10 mouse cellular contexts compared by ENCODE assay signal in genomic region chr19:5486771-5487170, GRCm38 (mm10). TPM values are rescaled to one million over a fixed set of nuclear protein-coding genes. Genes with fewer than 3 reads are reported as not detected.
A peak's percentile ranks its signal among the peaks of the same experiment; 100 is the strongest.
DNase-seq lines count a peak whose midpoint lies in the region; ATAC-seq and TF ChIP-seq lines count a peak whose summit lies in the region.
"Had no signal": no experiment of that assay in that cellular context is flagged by ENCODE, and none has a peak within 500 bp of the region (broad histone marks: within the 10 kb centered on the region; RNA-seq: fewer than 3 reads in every experiment).

No protein-coding gene starts in this region.

- no peak for TF ChIP-seq EP300 in liver, postnatal 0 days (IDR thresholded peaks at IDR 0.05; ENCODE audit: low read depth)

- no peak for ATAC-seq in kidney, embryonic 15.5 days (replicated peaks; ENCODE audit: low FRiP score)
- no peak for ATAC-seq in forebrain, embryonic 15.5 days (replicated peaks)
- ATAC-seq in liver, postnatal 0 days: no peak

- H3K36me3 ChIP-seq in kidney, embryonic 15.5 days: peaks cover 46% of the 10 kb centered on the region
- peaks cover 36% of the 10 kb centered on the region for H3K36me3 ChIP-seq in forebrain, embryonic 15.5 days
- peaks cover 18% of the 10 kb centered on the region for H3K36me3 ChIP-seq in liver, postnatal 0 days (replicated peaks; ENCODE audit: insufficient read depth, low read length)

- H3K4me2 ChIP-seq in kidney, embryonic 15.5 days: peak overlapping the region; percentile 76
- no peak overlapping the region for H3K4me2 ChIP-seq in forebrain, embryonic 15.5 days (replicated peaks)
- peak overlapping the region; percentile 79; the same call in 1 of the 2 replicates for H3K4me2 ChIP-seq in liver, postnatal 0 days (ENCODE audit: low read depth, low read length)

- TF ChIP-seq CTCF in liver, postnatal 0 days (IDR thresholded peaks at IDR 0.05; ENCODE audit: low read depth): no peak

- H3K4me1 ChIP-seq in kidney, embryonic 15.5 days: peaks cover 39% of the 10 kb centered on the region
- peaks cover 34% of the 10 kb centered on the region for H3K4me1 ChIP-seq in forebrain, embryonic 15.5 days
- peaks cover 26% of the 10 kb centered on the region for H3K4me1 ChIP-seq in liver, postnatal 0 days (ENCODE audit: insufficient read depth)

- WGBS in kidney, embryonic 15.5 days: 81% methylated on average over 4 of the region's 4 CpGs
- WGBS in forebrain, embryonic 15.5 days: 91% methylated on average over 4 of the region's 4 CpGs
- WGBS in liver, postnatal 0 days (ENCODE audit: insufficient replicate concordance): 87% methylated on average over 4 of the region's 4 CpGs

- no peaks in the 10 kb centered on the region for H3K9me3 ChIP-seq in kidney, embryonic 15.5 days (replicated peaks)
- no peaks in the 10 kb centered on the region for H3K9me3 ChIP-seq in forebrain, embryonic 15.5 days
- no peaks in the 10 kb centered on the region for H3K9me3 ChIP-seq in liver, postnatal 0 days (ENCODE audit: low read length)

- H3K9ac ChIP-seq in kidney, embryonic 15.5 days: peak overlapping the region; percentile 63; the same call in 1 of the 2 replicates
- H3K9ac ChIP-seq in forebrain, embryonic 15.5 days (replicated peaks): no peak overlapping the region
- H3K9ac ChIP-seq in liver, postnatal 0 days (replicated peaks): no peak overlapping the region

- no peaks in the 10 kb centered on the region for H3K27me3 ChIP-seq in kidney, embryonic 15.5 days
- no peaks in the 10 kb centered on the region for H3K27me3 ChIP-seq in forebrain, embryonic 15.5 days
- H3K27me3 ChIP-seq in liver, postnatal 0 days (ENCODE audit: insufficient read depth, low read length): no peaks in the 10 kb centered on the region

- peak; percentile 47 for DNase-seq in cerebellum, adult 8-10 months
- DNase-seq in cerebellum, postnatal 10 days: no peak
- DNase-seq in kidney, adult 8-10 months: no peak
- DNase-seq in liver, postnatal 0 days: no peak
- no peak for DNase-seq in spleen, postnatal 14 days (ENCODE audit: low spot score in 2 of 2)
- no peak for DNase-seq in thymus, postnatal 25 days
- DNase-seq: kidney, adult 2 months; left cerebral cortex, postnatal 4 days had no signal

- peak overlapping the region; percentile 61 for H3K4me3 ChIP-seq in kidney, embryonic 15.5 days (replicated peaks)
- peak overlapping the region; percentile 61 for H3K4me3 ChIP-seq in forebrain, embryonic 15.5 days
- peak overlapping the region; percentile 48; the same call in 1 of the 2 replicates for H3K4me3 ChIP-seq in liver, postnatal 0 days (ENCODE audit: low read depth, low read length)

- H3K27ac ChIP-seq in kidney, embryonic 15.5 days: peak overlapping the region; percentile 100; the same call in 1 of the 2 replicates
- H3K27ac ChIP-seq in forebrain, embryonic 15.5 days (replicated peaks): no peak overlapping the region
- H3K27ac ChIP-seq in liver, postnatal 0 days (ENCODE audit: low read depth): no peak overlapping the region

RNA-seq across cellular contexts. Expression of gene Mus81, which starts 1.4 kb away (rescaled TPM):
- 37.0 and 47.4 TPM in 2 replicates for polyA plus RNA-seq in kidney, embryonic 15.5 days (2015; fragmentation: Nextera tagmentation; extraction: Ambion mirVana)
- 55.3 and 60.7 TPM in 2 replicates for polyA plus RNA-seq in forebrain, embryonic 15.5 days (2015; fragmentation: Nextera tagmentation; extraction: Ambion mirVana)
- 8.6 and 11.9 TPM in 2 replicates for polyA plus RNA-seq in liver, postnatal 0 days (2015; fragmentation: Nextera tagmentation; extraction: Ambion mirVana)

RNA-seq across cellular contexts. Expression of gene Cfl1, which starts 3.5 kb away (rescaled TPM):
- 2,798 and 2,930 TPM in 2 replicates for polyA plus RNA-seq in kidney, embryonic 15.5 days (2015; fragmentation: Nextera tagmentation; extraction: Ambion mirVana)
- 3,659 and 3,744 TPM in 2 replicates for polyA plus RNA-seq in forebrain, embryonic 15.5 days (2015; fragmentation: Nextera tagmentation; extraction: Ambion mirVana)
- polyA plus RNA-seq in liver, postnatal 0 days (2015; fragmentation: Nextera tagmentation; extraction: Ambion mirVana): 841 and 843 TPM in 2 replicates

RNA-seq across cellular contexts. Expression of gene Efemp2, which starts 13.0 kb away (rescaled TPM):
- polyA plus RNA-seq in kidney, embryonic 15.5 days (2015; fragmentation: Nextera tagmentation; extraction: Ambion mirVana): 156 and 179 TPM in 2 replicates
- polyA plus RNA-seq in forebrain, embryonic 15.5 days (2015; fragmentation: Nextera tagmentation; extraction: Ambion mirVana): 30.1 TPM in 2 replicates
- 8.1 and 9.2 TPM in 2 replicates for polyA plus RNA-seq in liver, postnatal 0 days (2015; fragmentation: Nextera tagmentation; extraction: Ambion mirVana)

RNA-seq across cellular contexts. Expression of gene 1700020D05Rik, which starts 16.8 kb away (rescaled TPM):
- 0.30 and 0.32 TPM in 2 replicates for polyA plus RNA-seq in kidney, embryonic 15.5 days (2015; fragmentation: Nextera tagmentation; extraction: Ambion mirVana)
- polyA plus RNA-seq in forebrain, embryonic 15.5 days (2015; fragmentation: Nextera tagmentation; extraction: Ambion mirVana): 0.39 and 0.49 TPM in 2 replicates
- polyA plus RNA-seq in liver, postnatal 0 days (2015; fragmentation: Nextera tagmentation; extraction: Ambion mirVana): not detected in 2 replicates

RNA-seq across cellular contexts. Expression of gene Ctsw, which starts 18.5 kb away (rescaled TPM):
- 1.1 and 1.5 TPM in 2 replicates for polyA plus RNA-seq in kidney, embryonic 15.5 days (2015; fragmentation: Nextera tagmentation; extraction: Ambion mirVana)
- polyA plus RNA-seq in forebrain, embryonic 15.5 days (2015; fragmentation: Nextera tagmentation; extraction: Ambion mirVana): 4.4 and 4.8 TPM in 2 replicates
- 1.4 and 1.9 TPM in 2 replicates for polyA plus RNA-seq in liver, postnatal 0 days (2015; fragmentation: Nextera tagmentation; extraction: Ambion mirVana)
